Mouse (Mus musculus) gastrocnemius, postnatal 4 days (tissue): ENCODE data around the gene Gm14137. TPM values are rescaled to one million over a fixed set of nuclear protein-coding genes. Genes with fewer than 3 reads are reported as not detected.

Source experiments
- total RNA-seq, 2 experiments: library from RNA; stranded (reverse); gene quantifications; 2 replicates each; pipeline ENCODE4 v1.2.3; 2021

Gene Gm14137
- total RNA-seq, 2 experiments from 2014 or later: 0.10 TPM; not detected in 1

Other genes starting within 250 kb of the Gm14137 start
- gene Chst14, start 248.0 kb upstream of the Gm14137 start, total RNA-seq: 10 to 100 TPM; 19.5 to 19.7 TPM
- 10 to 100 TPM; 11.2 to 12.9 TPM for gene Ccdc32, start 145.1 kb upstream of the Gm14137 start, total RNA-seq
- 1 to 10 TPM; 5.8 to 6.3 TPM for gene Rpusd2, start 139.7 kb upstream of the Gm14137 start, total RNA-seq
- 10 to 100 TPM; 10.4 to 12.2 TPM for gene Knl1, start 127.4 kb upstream of the Gm14137 start, total RNA-seq
- gene Rad51, start 61.7 kb upstream of the Gm14137 start, total RNA-seq: 10 to 100 TPM in 1 of 2 experiments, 1 to 10 TPM in 1; 8.4 to 10.4 TPM
- gene Rmdn3, start 17.5 kb upstream of the Gm14137 start, total RNA-seq: 10 to 100 TPM; 12.6 to 13.7 TPM
- 1 to 10 TPM; 1.2 to 1.5 TPM for gene Gchfr, start 6.7 kb upstream of the Gm14137 start, total RNA-seq
- 10 to 100 TPM; 24.6 to 25.9 TPM for gene Zfyve19, start 34.1 kb downstream of the Gm14137 start, total RNA-seq
- gene Dnajc17, start 34.3 kb downstream of the Gm14137 start, total RNA-seq: 10 to 100 TPM; 16.7 to 17.2 TPM
- not detected for gene Ppp1r14d, start 55.4 kb downstream of the Gm14137 start, total RNA-seq
- gene Spint1, start 62.9 kb downstream of the Gm14137 start, total RNA-seq: under 1 TPM in 1 of 2 experiments, not detected in 1; 0.15 TPM
- gene Rhov, start 96.8 kb downstream of the Gm14137 start, total RNA-seq: under 1 TPM in 1 of 2 experiments, not detected in 1; 0.16 TPM
- 10 to 100 TPM; 12.6 to 13.0 TPM for gene Vps18, start 114.2 kb downstream of the Gm14137 start, total RNA-seq
- gene Dll4, start 151.3 kb downstream of the Gm14137 start, total RNA-seq: 10 to 100 TPM; 13.7 to 13.9 TPM
- under 1 TPM; 0.65 to 0.88 TPM for gene Chac1, start 176.7 kb downstream of the Gm14137 start, total RNA-seq